Mouse (Mus musculus): ENCODE data around the gene Cdh20. TPM values are rescaled to one million over a fixed set of nuclear protein-coding genes. Genes with fewer than 3 reads are reported as not detected.

Gene Cdh20
- under 1 TPM; 0.12 to 0.13 TPM for total RNA-seq (2021)
- long read RNA-seq, experiment 1, result 0 reads
- long read RNA-seq, experiment 2, result 0 reads

DNA sequence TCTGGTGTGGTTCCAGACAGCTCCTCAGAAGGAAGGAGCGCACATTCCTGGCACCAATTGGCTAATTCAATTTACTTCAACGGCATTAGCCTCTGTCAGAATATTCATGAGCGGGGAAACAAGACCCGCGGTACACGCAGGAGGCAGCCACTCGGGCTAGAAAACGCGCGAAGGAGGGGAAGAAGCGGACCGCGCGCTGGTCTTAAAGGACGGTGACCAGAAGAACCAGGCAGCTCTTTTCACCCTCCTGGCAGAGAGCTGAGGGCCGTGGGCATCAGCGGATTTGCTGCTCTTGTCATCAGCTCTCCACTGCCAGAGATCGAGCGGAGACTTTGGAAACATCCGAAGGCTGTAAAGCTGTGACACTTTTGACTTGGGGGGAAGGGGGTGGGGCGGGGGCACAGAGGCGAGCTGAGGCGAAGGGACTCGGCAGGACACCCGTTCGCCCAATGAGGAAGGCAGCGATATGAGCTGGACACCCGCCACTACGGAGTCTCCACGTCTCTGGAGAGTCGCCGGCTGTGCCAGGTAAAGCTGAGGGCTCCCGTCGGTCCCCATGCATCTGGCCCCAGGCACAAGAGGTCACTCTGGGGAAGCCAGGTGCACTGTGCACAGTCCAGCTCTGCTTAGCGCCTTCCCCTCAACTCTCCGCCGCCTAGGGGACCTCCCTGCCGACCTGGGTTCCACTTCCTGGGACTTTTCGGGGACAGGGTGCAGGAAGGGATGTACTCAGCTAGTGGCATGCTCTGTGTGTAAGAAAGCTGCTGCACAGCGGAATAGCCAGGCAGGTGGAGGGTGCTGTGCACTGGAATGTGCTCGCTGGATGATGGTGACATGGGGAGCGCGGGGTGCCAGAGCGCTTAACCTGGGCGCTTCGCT, at the start of gene Cdh20:
Gene Cdh20 (plus strand): TSS at position 159 of the 879 bp plus-strand sequence.
- intact Hi-C loops (cut with DNase I; ENCODE audit: low total_unique reads), result no loop called here
- peak; percentile 6 for DNase-seq

DNA sequence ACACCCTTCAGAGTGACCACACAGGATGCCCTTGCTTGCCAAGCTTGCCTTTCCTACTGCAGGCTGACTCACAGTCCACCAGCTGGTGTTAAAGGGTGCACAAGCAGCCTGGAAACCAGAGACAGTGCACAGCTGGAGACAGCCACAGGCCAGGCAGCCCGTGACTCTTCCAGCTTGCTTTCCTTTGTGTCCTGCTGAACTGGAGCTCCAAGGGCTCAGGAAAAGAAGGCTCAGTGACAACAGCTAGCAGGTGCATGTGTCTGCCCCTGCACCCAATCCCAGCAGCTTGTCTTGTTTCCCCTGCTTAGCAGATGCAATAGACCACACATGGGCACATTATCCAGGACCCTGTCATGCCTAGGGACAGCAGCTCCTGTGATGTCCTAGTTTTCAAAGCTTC, 21.5 kb upstream of the Cdh20 start:
- peak; percentile 12 for DNase-seq
- intact Hi-C loops (cut with DNase I; ENCODE audit: low total_unique reads), result no loop called here

DNA sequence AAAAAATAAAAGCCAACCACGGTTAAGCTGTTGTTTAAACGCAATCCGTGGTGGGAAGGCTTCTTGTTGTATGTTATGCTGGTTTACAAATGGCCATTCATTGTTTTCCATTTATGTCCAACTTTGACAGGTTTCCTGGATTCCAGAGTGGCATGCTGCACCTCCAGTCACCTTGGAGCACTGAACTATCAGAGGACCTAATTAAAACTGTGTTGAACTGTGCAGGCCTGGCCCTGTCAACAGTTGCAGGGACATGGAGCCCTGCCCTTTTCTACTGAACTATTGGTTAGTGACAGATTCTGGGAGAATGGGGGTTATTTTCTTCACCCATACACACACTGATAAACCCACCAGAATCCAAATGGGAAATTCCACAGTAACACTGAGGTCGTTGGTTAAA, 20.9 kb upstream of the Cdh20 start:
- no peak for DNase-seq
- intact Hi-C loops (cut with DNase I; ENCODE audit: low total_unique reads), result no loop called here

DNA sequence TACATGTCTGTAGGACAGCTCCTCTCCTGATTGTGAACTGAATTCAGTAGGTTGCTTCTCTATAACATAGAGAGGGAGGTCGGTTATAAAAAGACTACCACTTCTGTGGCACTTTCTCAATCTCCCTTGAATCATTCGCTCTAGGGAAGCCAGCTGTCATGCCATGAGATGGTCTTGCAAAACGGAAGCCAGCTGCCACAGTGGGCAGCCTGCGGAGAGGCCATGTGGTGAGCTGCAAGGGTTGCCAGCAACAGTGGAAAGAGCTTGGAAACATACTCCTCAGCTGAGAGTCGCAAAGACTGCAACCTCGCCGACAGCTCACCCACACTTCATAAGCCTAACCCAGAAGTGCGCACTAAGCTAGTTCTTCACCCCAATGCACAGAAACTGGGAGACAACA, 13.8 kb upstream of the Cdh20 start:
- intact Hi-C loops (cut with DNase I; ENCODE audit: low total_unique reads), result no loop called here
- DNase-seq, result peak; percentile 25

DNA sequence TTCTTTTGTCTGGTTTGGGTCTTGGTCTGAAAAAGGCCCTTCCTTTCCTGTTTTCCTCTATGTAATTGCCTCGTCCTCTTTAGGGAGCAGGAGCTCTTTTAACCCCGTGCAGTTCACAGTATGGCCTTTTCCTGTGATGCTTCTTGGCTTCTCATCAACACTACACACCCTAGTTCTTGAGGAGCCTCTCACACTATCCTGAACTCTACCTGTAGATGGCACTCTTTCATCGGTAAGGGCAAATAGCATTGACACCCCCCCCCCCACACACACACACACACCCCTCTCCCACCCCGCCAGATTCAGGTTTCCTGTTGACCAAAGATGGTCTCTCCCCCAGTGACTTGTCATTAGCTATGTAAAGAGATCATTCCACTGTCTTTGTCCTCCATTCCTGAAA, 12.4 kb upstream of the Cdh20 start:
- DNase-seq, result no peak
- intact Hi-C loops (cut with DNase I; ENCODE audit: low total_unique reads), result no loop called here

DNA sequence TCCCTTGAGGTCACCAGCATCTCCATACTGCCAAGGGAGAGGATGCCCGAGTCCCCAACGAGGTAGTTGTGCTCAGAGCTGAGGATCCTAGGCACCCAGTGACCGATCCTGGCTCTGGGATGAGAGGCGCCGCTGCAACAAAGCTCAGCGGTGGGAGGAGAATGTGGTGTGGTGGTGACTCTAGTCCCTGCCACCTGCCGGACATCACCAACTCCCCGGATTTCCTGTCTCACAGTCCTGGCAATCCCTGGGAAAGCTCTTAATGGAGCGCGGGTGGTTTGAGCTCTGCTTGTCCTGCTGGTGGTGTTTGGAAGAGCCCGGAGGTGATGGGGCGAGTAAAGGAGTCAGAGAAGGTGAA, 900 bp downstream of the Cdh20 start:
- no peak for DNase-seq
- intact Hi-C loops (cut with DNase I; ENCODE audit: low total_unique reads), result no loop called here

DNA sequence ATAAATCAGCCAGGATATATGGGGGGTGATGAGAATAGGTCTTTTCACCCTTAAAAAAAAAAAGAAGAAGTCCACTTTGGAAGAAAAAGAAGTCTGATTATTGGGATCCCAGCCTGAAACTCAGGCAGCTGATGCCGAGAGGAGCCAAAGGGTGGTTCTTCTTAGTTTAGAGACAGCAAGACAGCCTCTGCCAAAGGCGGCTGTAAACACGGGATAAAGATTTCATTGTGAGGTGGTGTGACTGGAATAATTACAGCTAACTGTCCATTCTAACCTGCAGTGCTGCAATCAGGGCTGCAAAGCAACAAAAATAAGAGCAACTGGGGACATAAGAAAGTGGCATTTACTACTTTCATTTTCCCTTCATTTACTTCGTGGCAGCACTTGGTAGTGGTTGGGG, 3.6 kb downstream of the Cdh20 start:
- intact Hi-C loops (cut with DNase I; ENCODE audit: low total_unique reads), result no loop called here
- no peak for DNase-seq

DNA sequence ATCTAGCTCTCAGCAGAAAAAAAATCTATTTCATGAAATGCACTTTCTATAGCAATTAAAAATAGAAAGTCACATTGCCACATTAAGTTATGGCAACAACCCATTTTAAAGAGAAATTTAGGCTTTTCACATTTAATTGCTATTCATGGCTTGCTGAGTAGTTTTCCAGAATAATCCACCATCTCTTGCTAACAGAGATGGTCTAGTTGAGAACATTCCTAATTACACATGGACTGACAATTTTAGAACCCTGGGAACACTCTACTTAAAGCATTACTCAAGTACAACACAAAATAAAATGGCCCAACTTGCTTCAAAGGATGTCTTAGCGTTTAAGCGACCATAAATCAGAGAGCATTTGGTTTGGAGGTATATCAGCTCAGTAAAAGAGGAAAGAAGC, 4.9 kb downstream of the Cdh20 start:
- no peak for DNase-seq
- intact Hi-C loops (cut with DNase I; ENCODE audit: low total_unique reads), result no loop called here

DNA sequence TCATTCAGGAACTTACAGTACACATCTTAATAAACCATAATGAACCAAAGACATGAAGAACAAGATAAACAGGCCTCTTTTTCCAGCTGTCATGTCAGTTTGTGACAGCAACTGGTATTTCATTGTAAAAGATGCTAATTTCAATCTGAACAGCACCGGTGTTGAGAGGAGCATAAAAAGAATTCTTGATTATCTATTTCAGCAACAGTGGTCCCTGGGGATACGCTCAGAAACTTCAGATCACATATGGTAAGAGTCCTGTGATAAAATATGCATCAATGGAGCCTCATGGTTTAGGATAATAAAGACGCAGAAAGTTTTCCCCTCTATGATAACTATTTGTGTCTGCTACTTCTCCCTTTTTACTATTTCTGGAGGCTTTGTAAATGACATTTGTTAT, 25.2 kb downstream of the Cdh20 start:
- no peak for DNase-seq
- intact Hi-C loops (cut with DNase I; ENCODE audit: low total_unique reads), result no loop called here

DNA sequence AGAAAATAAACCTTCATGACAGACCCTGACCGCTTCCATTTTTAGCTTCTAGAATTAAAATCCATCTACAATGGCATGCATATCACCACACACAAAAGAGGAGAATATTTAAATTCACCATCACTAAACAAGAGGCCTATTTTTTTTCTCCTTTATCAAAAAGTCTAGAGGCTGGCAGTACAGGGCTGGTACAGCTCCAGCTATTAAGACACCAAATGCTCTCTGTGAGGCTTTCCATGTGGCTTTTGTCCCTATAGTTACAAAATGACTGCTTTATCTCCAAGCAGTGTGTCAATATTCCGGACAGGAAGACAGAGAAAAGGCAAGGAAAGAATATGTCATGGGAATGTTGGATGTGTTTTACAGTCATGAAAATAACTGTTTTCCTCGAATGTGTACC, 27.8 kb downstream of the Cdh20 start:
- intact Hi-C loops (cut with DNase I; ENCODE audit: low total_unique reads), result no loop called here
- no peak for DNase-seq

DNA sequence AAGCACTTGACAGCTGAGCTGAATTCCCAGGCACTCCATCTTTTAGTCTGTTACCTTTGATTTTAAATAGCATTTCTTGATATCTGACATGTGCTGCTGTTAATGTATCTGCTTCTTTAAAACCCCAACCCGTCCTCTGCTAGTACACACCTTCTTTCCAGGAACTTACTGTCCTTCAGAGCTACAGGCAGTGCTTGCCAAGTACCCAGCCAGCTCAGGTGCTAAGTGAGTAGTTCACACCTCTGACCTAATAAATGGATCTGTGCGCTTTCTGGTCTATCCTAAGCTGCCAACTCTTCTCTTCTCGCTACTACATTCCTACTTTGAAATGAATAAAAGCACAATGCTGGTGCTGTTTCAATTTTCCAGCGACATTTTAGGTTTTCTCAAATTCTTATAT, 28.8 kb downstream of the Cdh20 start:
- DNase-seq, result no peak
- intact Hi-C loops (cut with DNase I; ENCODE audit: low total_unique reads), result no loop called here

DNA sequence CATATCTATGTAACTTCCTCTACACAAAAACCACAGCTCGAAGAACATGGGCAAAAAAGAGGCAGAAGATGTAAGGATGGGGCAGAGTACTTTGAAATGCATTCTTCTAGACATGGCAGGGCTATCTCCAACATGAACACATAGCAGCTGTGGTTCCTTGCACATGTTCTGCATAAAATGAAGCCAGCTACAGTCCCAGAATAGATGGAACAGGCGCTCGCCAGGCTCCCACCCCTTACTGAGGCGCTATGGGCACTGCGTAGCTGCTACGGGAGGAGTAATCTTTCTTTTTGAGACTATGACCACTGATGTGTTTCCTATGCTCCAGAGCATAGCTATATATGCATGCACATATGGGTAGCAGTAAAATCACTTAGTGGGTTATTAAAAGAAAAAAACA, 36.4 kb downstream of the Cdh20 start:
- intact Hi-C loops (cut with DNase I; ENCODE audit: low total_unique reads), result no loop called here
- DNase-seq, result no peak

DNA sequence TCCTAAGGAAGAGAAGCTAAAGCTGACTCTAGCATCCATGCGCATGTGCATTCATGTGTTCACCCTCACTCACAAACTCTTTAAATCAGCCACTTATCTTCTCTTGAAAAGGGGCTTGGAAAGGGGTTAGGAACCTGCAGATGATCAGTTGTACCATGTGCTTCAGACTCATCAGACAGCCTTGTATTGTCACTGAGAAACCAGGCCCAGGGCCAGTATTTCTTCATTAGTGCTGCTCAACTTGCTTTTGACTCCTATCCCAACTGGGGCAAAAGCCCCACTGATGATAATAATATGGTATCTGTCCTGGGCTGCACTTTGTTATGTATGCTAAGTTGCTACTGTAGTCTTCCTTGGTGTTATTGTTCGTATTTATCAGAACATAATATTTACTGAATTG, 38.9 kb downstream of the Cdh20 start:
- intact Hi-C loops (cut with DNase I; ENCODE audit: low total_unique reads), result no loop called here
- no peak for DNase-seq

DNA sequence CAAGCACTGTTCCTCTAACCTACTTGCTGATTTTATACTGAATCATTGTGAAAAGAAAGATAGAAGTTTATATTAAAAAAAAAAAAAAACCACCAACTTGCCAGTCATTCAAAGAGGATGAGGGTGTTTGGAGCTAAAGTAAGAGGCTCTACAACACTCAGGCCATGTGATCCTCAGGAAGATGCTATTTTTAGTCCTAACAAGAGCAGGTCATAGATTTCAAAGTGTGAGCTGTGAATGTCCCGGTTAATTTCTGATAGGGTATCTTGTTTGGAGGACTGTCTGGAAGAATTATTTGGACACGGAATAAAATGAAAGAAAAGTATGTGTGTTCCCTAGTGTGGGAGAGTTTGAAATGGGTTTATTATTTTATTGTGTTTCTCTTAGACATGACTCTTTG, 49.2 kb downstream of the Cdh20 start:
- intact Hi-C loops (cut with DNase I; ENCODE audit: low total_unique reads), result no loop called here

DNA sequence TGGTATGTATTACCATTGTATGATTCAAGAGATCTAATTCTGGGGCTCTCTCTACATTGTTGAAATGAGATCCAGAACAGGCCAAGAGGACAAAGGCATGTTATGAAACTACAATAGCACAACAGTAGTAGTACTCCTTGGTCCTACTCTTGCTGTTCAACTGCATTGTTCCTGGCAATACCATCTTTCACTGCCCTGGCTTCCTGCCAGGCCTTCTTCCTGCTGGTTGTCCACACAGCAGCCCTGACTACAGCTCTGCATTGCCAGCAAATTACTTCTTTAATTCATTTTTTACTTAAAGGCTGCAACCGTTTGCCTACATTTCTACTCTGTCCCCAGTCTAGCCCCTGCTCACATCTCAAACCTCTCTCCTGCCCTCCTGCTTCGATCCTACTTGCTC, 59.8 kb downstream of the Cdh20 start:
- intact Hi-C loops (cut with DNase I; ENCODE audit: low total_unique reads), result no loop called here
- DNase-seq, result no peak

More for the DNA sequence above, 49.2 kb downstream of the Cdh20 start:
- no peak for DNase-seq

DNA sequence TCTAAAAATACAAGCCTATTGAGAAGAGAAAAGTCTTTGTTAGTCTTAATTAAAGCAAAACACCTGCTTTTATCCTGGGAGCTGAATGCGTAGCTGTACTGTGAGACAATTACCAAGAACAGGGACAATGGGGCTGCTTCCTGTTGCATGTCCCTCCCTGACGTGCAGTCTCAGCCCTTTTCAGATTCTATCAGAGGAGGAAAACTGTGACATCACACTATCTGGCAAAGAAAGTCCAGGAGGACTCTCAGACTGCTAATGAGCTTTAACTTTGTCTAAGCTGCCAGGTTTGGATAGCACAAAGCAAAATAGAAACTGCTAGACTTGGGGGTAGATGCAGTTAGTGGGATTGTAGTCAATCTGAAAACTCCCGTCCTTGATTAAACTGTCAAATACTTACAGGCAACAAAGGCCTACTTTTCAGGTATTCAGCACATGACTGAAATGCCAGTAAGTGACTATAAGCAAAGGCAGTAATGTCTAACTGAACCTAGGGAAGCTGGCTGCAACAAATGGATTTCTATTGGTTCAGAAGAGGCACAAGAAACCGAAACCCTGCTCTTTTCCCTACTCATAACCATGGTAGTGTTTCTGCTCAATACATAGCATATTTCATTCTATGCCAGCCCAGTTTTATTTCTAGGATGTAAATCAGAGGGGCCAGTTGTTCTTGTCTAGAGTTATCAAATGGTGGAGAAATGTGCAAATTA, 70.0 kb downstream of the Cdh20 start:
- no peak for DNase-seq
- intact Hi-C loops (cut with DNase I; ENCODE audit: low total_unique reads), result no loop called here

DNA sequence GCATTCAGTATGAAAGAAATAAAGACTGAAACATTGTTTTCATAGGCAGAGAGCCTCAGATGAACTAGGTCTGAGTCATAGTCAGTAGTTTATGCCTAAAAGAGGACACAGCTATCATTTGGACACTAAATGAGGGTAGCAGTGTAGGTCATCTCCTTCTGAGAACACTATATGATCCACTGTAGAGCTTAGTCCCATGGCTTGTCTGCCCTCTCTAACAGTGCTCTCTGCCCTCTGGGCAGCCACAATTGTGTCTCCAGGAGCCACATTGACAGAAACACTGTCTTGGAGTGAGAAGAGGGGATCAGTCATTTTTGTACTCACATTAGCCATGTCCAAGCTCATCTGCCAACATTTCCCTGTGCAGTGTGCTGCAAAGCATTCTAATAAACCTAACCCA, 70.7 kb downstream of the Cdh20 start:
- intact Hi-C loops (cut with DNase I; ENCODE audit: low total_unique reads), result no loop called here
- DNase-seq, result no peak

DNA sequence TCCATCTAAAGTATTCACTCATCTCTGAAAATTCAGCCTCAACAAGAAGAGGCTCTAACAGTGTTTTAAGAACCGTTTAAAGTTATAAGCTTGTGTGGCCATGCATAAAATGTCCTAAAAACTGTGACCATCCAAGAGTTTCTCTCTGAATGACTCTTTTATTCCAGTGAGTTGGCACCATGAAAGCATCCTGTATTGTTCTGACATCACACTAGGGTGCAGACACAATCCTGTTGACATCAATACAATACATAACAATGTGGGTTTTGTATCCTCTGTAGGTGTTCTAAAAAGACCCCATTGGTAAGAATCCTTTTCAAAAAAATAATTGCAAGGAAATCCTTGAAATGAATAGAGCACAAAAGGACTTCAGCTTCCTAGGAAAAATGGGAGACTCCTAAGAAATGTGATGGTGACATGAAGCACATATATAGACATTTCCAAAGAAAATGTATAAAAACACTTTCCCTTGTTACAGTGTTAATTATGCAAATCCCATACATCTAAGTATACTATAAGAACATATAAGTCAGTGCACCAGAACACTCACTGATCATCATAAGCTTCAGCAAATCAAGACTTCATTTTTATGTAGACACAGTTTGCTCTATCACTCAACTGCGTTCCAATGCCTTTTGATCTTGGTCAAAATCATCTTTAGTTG, 80.1 kb downstream of the Cdh20 start:
- no peak for DNase-seq
- intact Hi-C loops (cut with DNase I; ENCODE audit: low total_unique reads), result no loop called here

DNA sequence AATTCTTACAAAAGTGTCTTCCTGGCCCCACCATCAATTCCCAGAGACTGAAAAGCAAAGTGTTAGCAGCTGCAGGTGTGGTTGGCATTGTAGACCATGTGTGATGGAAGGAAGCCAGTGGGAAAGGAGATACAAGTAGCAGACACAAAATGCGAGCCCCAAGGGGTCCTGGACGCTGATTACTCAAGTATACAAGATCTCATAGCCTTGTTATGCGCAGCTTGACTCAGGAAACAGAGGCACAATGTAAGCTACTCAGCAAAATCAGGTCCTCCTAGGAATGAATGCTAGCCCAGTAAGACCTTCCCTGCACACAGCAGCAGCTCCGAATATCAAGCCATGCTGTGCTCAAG, 80.6 kb downstream of the Cdh20 start:
- DNase-seq, result no peak
- intact Hi-C loops (cut with DNase I; ENCODE audit: low total_unique reads), result no loop called here

DNA sequence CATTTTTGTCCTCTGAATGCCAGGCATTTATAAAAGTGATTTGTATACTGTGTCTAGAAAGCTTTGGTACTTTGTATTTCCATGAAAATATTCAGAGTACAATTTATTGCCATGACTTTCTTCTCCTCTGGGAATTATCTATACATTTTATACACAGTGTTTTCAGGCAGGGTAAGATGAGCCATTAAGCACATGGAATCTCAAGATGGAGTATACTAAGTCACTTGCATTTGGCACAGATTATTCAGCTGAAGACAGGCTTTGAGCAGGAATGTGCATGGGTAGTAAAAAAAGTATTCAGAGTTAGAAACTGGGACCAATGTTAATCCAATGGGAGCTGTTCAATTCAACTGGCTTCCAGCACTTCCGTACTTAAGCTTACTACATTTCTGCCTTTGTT, 109.1 kb downstream of the Cdh20 start:
- intact Hi-C loops (cut with DNase I; ENCODE audit: low total_unique reads), result no loop called here
- DNase-seq, result no peak

DNA sequence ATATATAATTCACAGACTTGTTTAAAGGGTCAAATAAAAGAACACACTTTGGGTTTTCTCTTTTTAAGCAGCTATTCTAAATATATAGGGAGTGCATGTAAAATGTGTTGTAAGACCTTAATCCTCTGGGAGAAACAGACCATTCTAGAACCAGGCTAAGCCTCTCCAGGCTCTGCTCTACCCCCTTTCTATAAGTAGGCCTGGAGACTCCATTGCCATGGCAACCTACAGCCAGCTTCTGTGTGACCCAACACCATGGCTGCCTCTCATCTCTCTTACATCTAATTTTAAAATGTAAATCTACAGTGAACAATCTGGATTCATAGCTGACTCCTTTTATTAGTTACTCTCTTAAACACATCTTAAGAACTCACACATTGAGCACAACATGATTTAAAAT, 133.5 kb downstream of the Cdh20 start:
- intact Hi-C loops (cut with DNase I; ENCODE audit: low total_unique reads), result no loop called here
- DNase-seq, result no peak

All from gastrocnemius, postnatal 14 days (tissue).